Mouse (Mus musculus) cerebellum, adult 2 months (tissue): Measurements from ENCODE around the gene Med15.

Experiments used
- CTCF ChIP-seq: fragments of 200-500 bp; IDR thresholded peaks from 2 replicates; pipeline ENCODE4 v1.5.1; 2011; ENCODE audit warnings: low read depth, mild to moderate bottlenecking, control low read depth, low read length, moderate library complexity, borderline replicate concordance; ENCODE audit not compliant: insufficient read depth
- POLR2A ChIP-seq: fragments of 200-500 bp; IDR thresholded peaks from 2 replicates; pipeline ENCODE4 v1.6.1; 2011; ENCODE audit warnings: low read length, control low read depth, borderline replicate concordance; ENCODE audit not compliant: insufficient read depth

- no peak for TF ChIP-seq CTCF
- no peak for TF ChIP-seq POLR2A
These were observed 31.7 kb downstream of the Med15 start for GRCm38 (mm10) chr16:17701043-17701405.
